8 mouse cellular contexts compared by ENCODE assay signal in the genomic region with DNA sequence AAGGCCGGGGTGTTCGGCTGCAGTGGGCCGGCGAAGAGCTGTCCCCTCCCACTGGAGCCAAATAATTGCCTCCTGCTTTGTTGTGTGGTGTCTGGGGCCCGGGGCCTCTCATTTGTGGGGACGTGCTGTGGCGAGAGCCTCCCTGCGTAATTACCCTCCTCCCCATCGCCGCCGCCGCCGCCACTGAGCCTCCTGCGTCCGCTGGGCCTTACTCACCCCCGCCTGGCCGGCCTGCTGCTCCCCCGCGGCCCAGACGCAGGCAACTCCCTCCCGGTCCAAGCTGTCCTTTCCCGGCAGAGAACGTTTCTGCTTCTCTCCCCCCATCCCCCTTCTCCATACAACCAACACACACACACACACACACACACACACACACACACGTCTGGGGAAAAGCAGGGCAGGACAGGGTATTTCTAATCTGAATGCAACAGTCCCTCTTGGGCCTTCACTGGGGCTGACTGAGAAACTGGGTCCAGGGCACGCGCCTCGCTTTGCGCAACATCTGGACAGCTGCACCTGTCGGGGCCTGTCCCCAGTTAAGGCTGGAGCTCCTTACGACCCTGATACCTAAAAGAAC. TPM values are rescaled to one million over a fixed set of nuclear protein-coding genes. Genes with fewer than 3 reads are reported as not detected.
A peak's percentile ranks its signal among the peaks of the same experiment; 100 is the strongest.
DNase-seq lines count a peak whose midpoint lies in the region; ATAC-seq and TF ChIP-seq lines count a peak whose summit lies in the region.

No protein-coding gene starts in this region.

- peak overlapping the region; percentile 52 for H3K4me3 ChIP-seq in ES-Bruce4 (ENCODE audit: low read depth, low read length)
- peak overlapping the region; percentile 52 for H3K4me3 ChIP-seq in forebrain, embryonic 10.5 days
- H3K4me3 ChIP-seq in hindbrain, embryonic 11.5 days (ENCODE audit: low read depth, low read length): peak overlapping the region; percentile 30
- peak overlapping the region; percentile 40 for H3K4me3 ChIP-seq in limb, embryonic 13.5 days
- peak overlapping the region; percentile 25 for H3K4me3 ChIP-seq in neural tube, embryonic 13.5 days

- no peak for TF ChIP-seq CTCF in ES-Bruce4 (IDR thresholded peaks at IDR 0.05; ENCODE audit: low read depth, low read length)

- H3K27me3 ChIP-seq in ES-Bruce4 (ENCODE audit: control insufficient read depth, insufficient read depth, low read length, poor library complexity, severe bottlenecking): no peaks in the 10 kb centered on the region
- H3K27me3 ChIP-seq in forebrain, embryonic 10.5 days (ENCODE audit: poor library complexity, severe bottlenecking): peaks cover 98% of the 10 kb centered on the region
- H3K27me3 ChIP-seq in hindbrain, embryonic 11.5 days (ENCODE audit: control insufficient read depth, insufficient read depth, low read length): 0 out of 2 replicates have a peak, but pooled peaks cover 2% of the 10 kb centered on the region
- peaks cover 67% of the 10 kb centered on the region for H3K27me3 ChIP-seq in limb, embryonic 13.5 days
- peaks cover 39% of the 10 kb centered on the region for H3K27me3 ChIP-seq in neural tube, embryonic 13.5 days

- H3K4me2 ChIP-seq in hindbrain, embryonic 11.5 days (replicated peaks; ENCODE audit: low read depth, low read length): peak overlapping the region; percentile 58
- H3K4me2 ChIP-seq in limb, embryonic 13.5 days (replicated peaks): peak overlapping the region; percentile 68
- H3K4me2 ChIP-seq in neural tube, embryonic 13.5 days: peak overlapping the region; percentile 53

- 0 out of 2 replicates have a peak, but pooled peaks have one; percentile 19 for TF ChIP-seq EP300 in ES-Bruce4 (IDR thresholded peaks at IDR 0.05; ENCODE audit: insufficient read depth, low read depth, low read length)

- no peaks in the 10 kb centered on the region for H3K4me1 ChIP-seq in ES-Bruce4 (ENCODE audit: control insufficient read depth, insufficient read depth, low read length)
- peaks cover 73% of the 10 kb centered on the region for H3K4me1 ChIP-seq in forebrain, embryonic 10.5 days
- H3K4me1 ChIP-seq in hindbrain, embryonic 11.5 days (replicated peaks; ENCODE audit: control insufficient read depth, insufficient read depth, low read length): peaks cover 11% of the 10 kb centered on the region
- peaks cover 21% of the 10 kb centered on the region for H3K4me1 ChIP-seq in limb, embryonic 13.5 days
- peaks cover 15% of the 10 kb centered on the region for H3K4me1 ChIP-seq in neural tube, embryonic 13.5 days (replicated peaks)

- peak; percentile 45 to 56 for DNase-seq in adrenal gland, adult (ENCODE audit: inconsistent age in 2 of 2, low spot score in 1 of 2)
- no peak for DNase-seq in adrenal gland, adult 8-10 months
- DNase-seq in forebrain, embryonic 10.5 days (ENCODE audit: extremely low spot score, low spot score): peak; percentile 75
- peak; percentile 68 for DNase-seq in hindbrain, embryonic 11.5 days (ENCODE audit: low spot score)

- H3K27ac ChIP-seq in ES-Bruce4 (ENCODE audit: insufficient read depth, low read length): peak overlapping the region; percentile 13; the same call in 1 of the 2 replicates
- peak overlapping the region; percentile 87 for H3K27ac ChIP-seq in forebrain, embryonic 10.5 days
- H3K27ac ChIP-seq in hindbrain, embryonic 11.5 days (ENCODE audit: low read depth, low read length): peak overlapping the region; percentile 45; the same call in 1 of the 2 replicates
- no peak overlapping the region for H3K27ac ChIP-seq in limb, embryonic 13.5 days
- H3K27ac ChIP-seq in neural tube, embryonic 13.5 days (replicated peaks): no peak overlapping the region

- TF ChIP-seq POLR2A in ES-Bruce4 (IDR thresholded peaks at IDR 0.05; ENCODE audit: insufficient read depth, low read length): no peak

- no peaks in the 10 kb centered on the region for H3K9me3 ChIP-seq in ES-Bruce4 (replicated peaks; ENCODE audit: control insufficient read depth, insufficient read depth, low read length, poor library complexity, severe bottlenecking)
- H3K9me3 ChIP-seq in forebrain, embryonic 10.5 days: no peaks in the 10 kb centered on the region
- H3K9me3 ChIP-seq in hindbrain, embryonic 11.5 days (ENCODE audit: control insufficient read depth, low read length): no peaks in the 10 kb centered on the region
- H3K9me3 ChIP-seq in limb, embryonic 13.5 days: no peaks in the 10 kb centered on the region
- no peaks in the 10 kb centered on the region for H3K9me3 ChIP-seq in neural tube, embryonic 13.5 days

- ATAC-seq in hindbrain, embryonic 11.5 days (ENCODE audit: low FRiP score): peak; percentile 60
- no peak for ATAC-seq in limb, embryonic 13.5 days (ENCODE audit: low FRiP score, low read depth)
- peak; percentile 32; the same call in 1 of the 2 replicates for ATAC-seq in neural tube, embryonic 13.5 days (ENCODE audit: low read depth)
- no peak for ATAC-seq in activated CD4-positive, CD25-positive, alpha-beta regulatory T cell, adult 4 months

- H3K9ac ChIP-seq in ES-Bruce4 (ENCODE audit: low read depth, poor library complexity, severe bottlenecking): peak overlapping the region; percentile 86
- H3K9ac ChIP-seq in hindbrain, embryonic 11.5 days (ENCODE audit: low read depth, low read length): peak overlapping the region; percentile 63
- H3K9ac ChIP-seq in limb, embryonic 13.5 days: peak overlapping the region; percentile 73
- peak overlapping the region; percentile 60 for H3K9ac ChIP-seq in neural tube, embryonic 13.5 days

- no peaks in the 10 kb centered on the region for H3K36me3 ChIP-seq in ES-Bruce4 (ENCODE audit: control insufficient read depth, insufficient read depth, low read length, poor library complexity, severe bottlenecking)
- H3K36me3 ChIP-seq in forebrain, embryonic 10.5 days (replicated peaks): no peaks in the 10 kb centered on the region
- H3K36me3 ChIP-seq in hindbrain, embryonic 11.5 days (ENCODE audit: control insufficient read depth, insufficient read depth, low read length): no peaks in the 10 kb centered on the region
- no peaks in the 10 kb centered on the region for H3K36me3 ChIP-seq in limb, embryonic 13.5 days
- no peaks in the 10 kb centered on the region for H3K36me3 ChIP-seq in neural tube, embryonic 13.5 days

- under 1% methylated on average over 30 of the region's 30 CpGs for WGBS in forebrain, embryonic 10.5 days
- 5% methylated on average over 20 of the region's 30 CpGs for WGBS in hindbrain, embryonic 11.5 days
- WGBS in limb, embryonic 13.5 days: 2% methylated on average over 26 of the region's 30 CpGs
- 6% methylated on average over 30 of the region's 30 CpGs for WGBS in neural tube, embryonic 13.5 days

RNA-seq across cellular contexts. Expression of gene Sp2, which starts 14.7 kb away (rescaled TPM):
- total RNA-seq in adrenal gland, adult 8-10 months (2022): 10 to 100 TPM; 13.8 to 21.0 (median 16.4) TPM
- 29.0 and 30.5 TPM in 2 replicates for polyA plus RNA-seq in ES-Bruce4 (2011; ENCODE audit: insufficient read depth, insufficient read length, low read depth, missing spikeins)
- 29.7 and 30.9 TPM in 2 replicates for polyA plus RNA-seq in forebrain, embryonic 10.5 days (2016; fragmentation: Nextera tagmentation; extraction: Ambion mirVana)
- polyA plus RNA-seq in hindbrain, embryonic 11.5 days (2014; fragmentation: Nextera tagmentation; extraction: Ambion mirVana): 17.8 and 22.1 TPM in 2 replicates
- 16.9 and 18.7 TPM in 2 replicates for polyA plus RNA-seq in limb, embryonic 13.5 days (2015; fragmentation: Nextera tagmentation; extraction: Ambion mirVana)
- polyA plus RNA-seq in neural tube, embryonic 13.5 days (2015; fragmentation: Nextera tagmentation; extraction: Ambion mirVana): 15.9 and 16.7 TPM in 2 replicates
- polyA plus RNA-seq in activated CD4-positive, CD25-positive, alpha-beta regulatory T cell, adult 4 months (2017; shearing (Covaris generic)): 10 to 100 TPM; 22.5 to 26.6 TPM

RNA-seq across cellular contexts. Expression of gene Sp6, which starts 15.7 kb away (rescaled TPM):
- under 1 TPM; 0.28 to 0.94 (median 0.61) TPM for total RNA-seq in adrenal gland, adult 8-10 months (2022)
- 12.4 and 13.5 TPM in 2 replicates for polyA plus RNA-seq in ES-Bruce4 (2011; ENCODE audit: insufficient read depth, insufficient read length, low read depth, missing spikeins)
- 1.8 and 2.1 TPM in 2 replicates for polyA plus RNA-seq in forebrain, embryonic 10.5 days (2016; fragmentation: Nextera tagmentation; extraction: Ambion mirVana)
- polyA plus RNA-seq in hindbrain, embryonic 11.5 days (2014; fragmentation: Nextera tagmentation; extraction: Ambion mirVana): 0.07 TPM in 1 of 2 replicates, not detected in the other
- 3.6 and 4.3 TPM in 2 replicates for polyA plus RNA-seq in limb, embryonic 13.5 days (2015; fragmentation: Nextera tagmentation; extraction: Ambion mirVana)
- 0.17 and 0.29 TPM in 2 replicates for polyA plus RNA-seq in neural tube, embryonic 13.5 days (2015; fragmentation: Nextera tagmentation; extraction: Ambion mirVana)
- not detected for polyA plus RNA-seq in activated CD4-positive, CD25-positive, alpha-beta regulatory T cell, adult 4 months (2017; shearing (Covaris generic))

RNA-seq across cellular contexts. Expression of gene Scrn2, which starts 32.3 kb away (rescaled TPM):
- 10 to 100 TPM; 19.4 to 40.6 (median 31.8) TPM for total RNA-seq in adrenal gland, adult 8-10 months (2022)
- 6.8 and 7.4 TPM in 2 replicates for polyA plus RNA-seq in ES-Bruce4 (2011; ENCODE audit: insufficient read depth, insufficient read length, low read depth, missing spikeins)
- polyA plus RNA-seq in forebrain, embryonic 10.5 days (2016; fragmentation: Nextera tagmentation; extraction: Ambion mirVana): 44.1 and 44.6 TPM in 2 replicates
- polyA plus RNA-seq in hindbrain, embryonic 11.5 days (2014; fragmentation: Nextera tagmentation; extraction: Ambion mirVana): 19.4 and 21.7 TPM in 2 replicates
- polyA plus RNA-seq in limb, embryonic 13.5 days (2015; fragmentation: Nextera tagmentation; extraction: Ambion mirVana): 27.2 and 27.7 TPM in 2 replicates
- polyA plus RNA-seq in neural tube, embryonic 13.5 days (2015; fragmentation: Nextera tagmentation; extraction: Ambion mirVana): 13.7 and 15.0 TPM in 2 replicates
- 10 to 100 TPM in 1 of 2 experiments, 1 to 10 TPM in 1; 5.4 to 10.6 TPM for polyA plus RNA-seq in activated CD4-positive, CD25-positive, alpha-beta regulatory T cell, adult 4 months (2017; shearing (Covaris generic))

RNA-seq across cellular contexts. Expression of gene Lrrc46, which starts 43.7 kb away (rescaled TPM):
- 1 to 10 TPM; 1.1 to 1.5 (median 1.3) TPM for total RNA-seq in adrenal gland, adult 8-10 months (2022)
- polyA plus RNA-seq in ES-Bruce4 (2011; ENCODE audit: insufficient read depth, insufficient read length, low read depth, missing spikeins): 1.5 and 2.4 TPM in 2 replicates
- polyA plus RNA-seq in forebrain, embryonic 10.5 days (2016; fragmentation: Nextera tagmentation; extraction: Ambion mirVana): 2.6 and 2.7 TPM in 2 replicates
- 5.3 and 7.0 TPM in 2 replicates for polyA plus RNA-seq in hindbrain, embryonic 11.5 days (2014; fragmentation: Nextera tagmentation; extraction: Ambion mirVana)
- polyA plus RNA-seq in limb, embryonic 13.5 days (2015; fragmentation: Nextera tagmentation; extraction: Ambion mirVana): 0.92 and 0.98 TPM in 2 replicates
- polyA plus RNA-seq in neural tube, embryonic 13.5 days (2015; fragmentation: Nextera tagmentation; extraction: Ambion mirVana): 1.8 and 3.0 TPM in 2 replicates
- polyA plus RNA-seq in activated CD4-positive, CD25-positive, alpha-beta regulatory T cell, adult 4 months (2017; shearing (Covaris generic)): not detected

RNA-seq across cellular contexts. Expression of gene Mrpl10, which starts 43.9 kb away (rescaled TPM):
- 100 to 1,000 TPM; 129 to 161 (median 147) TPM for total RNA-seq in adrenal gland, adult 8-10 months (2022)
- polyA plus RNA-seq in ES-Bruce4 (2011; ENCODE audit: insufficient read depth, insufficient read length, low read depth, missing spikeins): 62.6 and 67.1 TPM in 2 replicates
- 84.6 and 88.3 TPM in 2 replicates for polyA plus RNA-seq in forebrain, embryonic 10.5 days (2016; fragmentation: Nextera tagmentation; extraction: Ambion mirVana)
- 79.4 and 80.3 TPM in 2 replicates for polyA plus RNA-seq in hindbrain, embryonic 11.5 days (2014; fragmentation: Nextera tagmentation; extraction: Ambion mirVana)
- polyA plus RNA-seq in limb, embryonic 13.5 days (2015; fragmentation: Nextera tagmentation; extraction: Ambion mirVana): 81.9 and 83.2 TPM in 2 replicates
- polyA plus RNA-seq in neural tube, embryonic 13.5 days (2015; fragmentation: Nextera tagmentation; extraction: Ambion mirVana): 58.9 and 59.0 TPM in 2 replicates
- 10 to 100 TPM; 56.6 to 58.0 TPM for polyA plus RNA-seq in activated CD4-positive, CD25-positive, alpha-beta regulatory T cell, adult 4 months (2017; shearing (Covaris generic))

Comparison
In these comparisons a context has a peak if more than half of its experiments do, and no peak if none do; other contexts are left out.
1. H3K27ac ChIP-seq: peak in ES-Bruce4 (single experiment), forebrain, embryonic 10.5 days (single experiment) and hindbrain, embryonic 11.5 days (single experiment); none in limb, embryonic 13.5 days (single experiment) and neural tube, embryonic 13.5 days (single experiment).
2. ATAC-seq: peak in hindbrain, embryonic 11.5 days (single experiment) and neural tube, embryonic 13.5 days (single experiment); none in limb, embryonic 13.5 days (single experiment) and activated CD4-positive, CD25-positive, alpha-beta regulatory T cell, adult 4 months (single experiment).
3. Peak in every context shown above with its lines, with median percentiles within 50 percentile points of each other: H3K4me3 ChIP-seq, H3K9ac ChIP-seq and H3K4me2 ChIP-seq.